Mouse (Mus musculus) liver, embryonic 16.5 days (tissue): Measurements from ENCODE around the gene Rack1. TPM values are rescaled to one million over a fixed set of nuclear protein-coding genes. Genes with fewer than 3 reads are reported as not detected.

Source experiments
- ATAC-seq: fragments of 200-750 bp; cut with Nextera tagmentation; 2 replicates; pipeline ENCODE4 v1.8.0; 2017; ENCODE audit warnings: low read depth, mild to moderate bottlenecking, moderate number of reproducible peaks, moderate library complexity
- H3K27ac ChIP-seq: fragments of 300-500 bp; sonication (generic); 2 replicates; pipeline ENCODE4 v1.5.1; 2014; ENCODE audit warnings: mild to moderate bottlenecking, low read length
- H3K27me3 ChIP-seq: fragments of 300-500 bp; sonication (generic); 2 replicates; pipeline ENCODE4 v1.6.1; 2014; ENCODE audit warnings: low read depth, low read length, mixed read lengths; ENCODE audit not compliant: control insufficient read depth, insufficient read depth
- H3K36me3 ChIP-seq: fragments of 300-500 bp; sonication (generic); 2 replicates; pipeline ENCODE4 v1.6.1; 2014; ENCODE audit warnings: mild to moderate bottlenecking; ENCODE audit not compliant: control insufficient read depth, insufficient read depth
- H3K4me1 ChIP-seq: fragments of 300-500 bp; sonication (generic); 2 replicates; pipeline ENCODE4 v1.6.1; 2014; ENCODE audit warnings: low read depth, low read length, mixed read lengths; ENCODE audit not compliant: control insufficient read depth
- H3K4me2 ChIP-seq: fragments of 300-500 bp; sonication (generic); 2 replicates; pipeline ENCODE4 v1.6.1; 2014; ENCODE audit warnings: low read depth, low read length, mixed read lengths
- H3K4me3 ChIP-seq: fragments of 300-500 bp; sonication (generic); 2 replicates; pipeline ENCODE4 v1.5.1; 2014; ENCODE audit warnings: low read depth, mild to moderate bottlenecking, low read length
- H3K9ac ChIP-seq: fragments of 300-500 bp; sonication (generic); 2 replicates; pipeline ENCODE4 v1.6.1; 2014; ENCODE audit warnings: low read depth, low read length
- H3K9me3 ChIP-seq: fragments of 300-500 bp; sonication (generic); replicated peaks from 2 replicates; pipeline ENCODE4 v1.6.1; 2016; ENCODE audit warnings: low read length; ENCODE audit not compliant: control insufficient read depth
- WGBS: fragments of 180-500 bp; shearing (Covaris S2); extraction: QIAGEN DNeasy Blood & Tissue Kit; methylation state at CpG from one replicate; pipeline ENCODE4 v1.1.7; 2014; ENCODE audit not compliant: insufficient replicate concordance; 5-methylcytosine and 5-hydroxymethylcytosine counted together
- polyA plus RNA-seq: library from polyadenylated mRNA; unstranded; fragments of >200 nt; fragmentation: Nextera tagmentation; extraction: Ambion mirVana; gene quantifications from 2 replicates; pipeline ENCODE4 v1.2.1, GENCODE M21; 2015

Gene Rack1
- polyA plus RNA-seq, 1 experiment from 2014 or later, result 395 TPM

GRCm38 (mm10) chr11:48798984-48799920 is 880 bp upstream of the Rack1 start:
- Histone ChIP-seq H3K4me1 (peaks cover 32% of the 10 kb centered on the region), H3K27ac (peak overlapping the region; percentile 97), H3K9me3 (no peaks in the 10 kb centered on the region), H3K9ac (peak overlapping the region; percentile 83), H3K36me3 (peaks cover 32% of the 10 kb centered on the region), H3K4me3 (peak overlapping the region; percentile 83), H3K27me3 (no peaks in the 10 kb centered on the region), H3K4me2 (peak overlapping the region; percentile 74)
- WGBS, result 5% methylated on average over 18 of the region's 18 CpGs
- ATAC-seq, result 0 out of 2 replicates have a peak, but pooled peaks have one; percentile 1

- Histone ChIP-seq H3K4me3 (peak overlapping the region; percentile 83), H3K27me3 (no peaks in the 10 kb centered on the region), H3K4me1 (peaks cover 31% of the 10 kb centered on the region), H3K9ac (peak overlapping the region; percentile 84), H3K36me3 (peaks cover 59% of the 10 kb centered on the region), H3K4me2 (peak overlapping the region; percentile 74), H3K27ac (peak overlapping the region; percentile 48; the same call in 1 of the 2 replicates), H3K9me3 (no peaks in the 10 kb centered on the region)
- WGBS, result 52% methylated on average over 17 of the region's 17 CpGs
- no peak for ATAC-seq
These were observed 2.0 kb downstream of the Rack1 start for GRCm38 (mm10) chr11:48801831-48802772.

- H3K4me1 ChIP-seq, result peaks cover 18% of the 10 kb centered on the region
- H3K27me3 ChIP-seq, result no peaks in the 10 kb centered on the region
- WGBS, result 86% methylated on average over 2 of the region's 2 CpGs
- H3K27ac ChIP-seq, result no peak overlapping the region
- peaks cover 71% of the 10 kb centered on the region for H3K36me3 ChIP-seq
- no peak overlapping the region for H3K9ac ChIP-seq
- no peak for ATAC-seq
- H3K9me3 ChIP-seq, result no peaks in the 10 kb centered on the region
- no peak overlapping the region for H3K4me2 ChIP-seq
- H3K4me3 ChIP-seq, result no peak overlapping the region
These were observed 3.9 kb downstream of the Rack1 start for GRCm38 (mm10) chr11:48803988-48804387.

GRCm38 (mm10) chr11:48804922-48805321 is 4.8 kb downstream of the Rack1 start:
- H3K4me1 ChIP-seq, result peaks cover 18% of the 10 kb centered on the region
- H3K36me3 ChIP-seq, result peaks cover 77% of the 10 kb centered on the region
- H3K27me3 ChIP-seq, result no peaks in the 10 kb centered on the region
- H3K4me3 ChIP-seq, result no peak overlapping the region
- no peak overlapping the region for H3K4me2 ChIP-seq
- ATAC-seq, result no peak
- no peak overlapping the region for H3K9ac ChIP-seq
- no peak overlapping the region for H3K27ac ChIP-seq
- 75% methylated on average over 2 of the region's 2 CpGs for WGBS
- H3K9me3 ChIP-seq, result no peaks in the 10 kb centered on the region

- H3K27ac ChIP-seq, result no peak overlapping the region
- H3K9me3 ChIP-seq, result no peaks in the 10 kb centered on the region
- H3K4me3 ChIP-seq, result no peak overlapping the region
- WGBS, result 55% methylated on average over 21 of the region's 21 CpGs
- no peak overlapping the region for H3K9ac ChIP-seq
- H3K4me1 ChIP-seq, result peaks cover 11% of the 10 kb centered on the region
- H3K27me3 ChIP-seq, result no peaks in the 10 kb centered on the region
- no peak overlapping the region for H3K4me2 ChIP-seq
- peaks cover 74% of the 10 kb centered on the region for H3K36me3 ChIP-seq
- peak; percentile 18; the same call in 1 of the 2 replicates for ATAC-seq
These were observed 6.9 kb downstream of the Rack1 start for GRCm38 (mm10) chr11:48806856-48807562.

- ATAC-seq, result 0 out of 2 replicates have a peak, but pooled peaks have one; percentile 14
- H3K9ac ChIP-seq, result no peak overlapping the region
- 53% methylated on average over 14 of the region's 14 CpGs for WGBS
- peaks cover 4% of the 10 kb centered on the region for H3K4me1 ChIP-seq
- no peaks in the 10 kb centered on the region for H3K9me3 ChIP-seq
- H3K4me3 ChIP-seq, result no peak overlapping the region
- H3K4me2 ChIP-seq, result no peak overlapping the region
- H3K36me3 ChIP-seq, result peaks cover 72% of the 10 kb centered on the region
- no peak overlapping the region; the same call in 1 of the 2 replicates for H3K27ac ChIP-seq
- H3K27me3 ChIP-seq, result no peaks in the 10 kb centered on the region
These were observed 7.6 kb downstream of the Rack1 start for GRCm38 (mm10) chr11:48807563-48808303.

GRCm38 (mm10) chr11:48808304-48808646 is 8.1 kb downstream of the Rack1 start:
- H3K36me3 ChIP-seq, result peaks cover 67% of the 10 kb centered on the region

More at GRCm38 (mm10) chr11:48808304-48808646, 8.1 kb downstream of the Rack1 start:
- Histone ChIP-seq H3K27ac (no peak overlapping the region), H3K27me3 (no peaks in the 10 kb centered on the region), H3K4me2 (no peak overlapping the region), H3K9ac (no peak overlapping the region), H3K4me3 (no peak overlapping the region), H3K9me3 (no peaks in the 10 kb centered on the region), H3K4me1 (no peaks in the 10 kb centered on the region; the same call in none of the 2 replicates)
- ATAC-seq, result no peak
